Mouse (Mus musculus): ENCODE measurements around the gene Hmgb2.

Hmgb2 gene

GRCm38 (mm10) chr8:57552102-57553032 lies 40.7 kb downstream of the Hmgb2 start:
- DNase-seq (ENCODE audit: low spot score), result no peak

GRCm38 (mm10) chr8:57560926-57561325 lies 49.2 kb downstream of the Hmgb2 start:
- no peak for DNase-seq (ENCODE audit: low spot score)

DNA sequence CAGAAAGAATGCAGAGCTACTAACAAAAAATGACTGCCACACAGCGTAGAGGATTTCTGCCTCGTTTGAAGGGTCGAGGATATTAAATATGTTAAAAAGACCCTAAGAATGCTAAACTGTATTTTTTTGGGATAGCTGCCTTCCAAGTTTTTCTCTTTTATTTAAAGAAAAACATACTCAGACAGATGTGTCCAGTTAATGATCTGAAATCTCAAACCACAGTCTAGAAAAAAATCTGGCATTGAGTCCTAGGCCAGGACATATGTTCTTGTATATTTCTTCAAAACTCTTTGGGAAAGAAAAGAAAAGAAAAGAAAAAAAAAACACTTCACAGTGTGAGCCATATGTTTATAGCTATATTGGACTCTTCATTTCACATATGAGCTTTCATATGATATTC lies 51.0 kb downstream of the Hmgb2 start:
- DNase-seq (ENCODE audit: low spot score), result no peak

DNA sequence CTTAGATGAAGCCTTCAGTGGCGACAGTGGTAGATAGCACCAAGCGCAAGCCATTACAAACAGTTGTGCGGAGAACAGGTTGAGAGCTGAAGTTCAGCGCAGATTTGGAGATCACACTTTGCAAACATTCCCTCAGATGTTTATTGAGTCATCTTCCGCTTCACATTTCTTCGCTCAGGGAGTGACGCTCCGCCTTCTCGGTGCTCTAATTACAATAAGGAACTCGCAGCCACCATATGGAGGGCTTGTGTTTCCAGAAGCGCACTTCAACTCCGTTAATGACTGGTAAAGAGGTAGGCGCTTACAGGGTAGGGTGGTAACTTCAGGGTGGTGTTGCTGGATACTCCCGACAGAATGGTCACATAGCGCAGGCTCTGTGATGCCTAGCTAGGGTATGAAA lies 52.0 kb downstream of the Hmgb2 start:
- no peak for DNase-seq (ENCODE audit: low spot score)

DNA sequence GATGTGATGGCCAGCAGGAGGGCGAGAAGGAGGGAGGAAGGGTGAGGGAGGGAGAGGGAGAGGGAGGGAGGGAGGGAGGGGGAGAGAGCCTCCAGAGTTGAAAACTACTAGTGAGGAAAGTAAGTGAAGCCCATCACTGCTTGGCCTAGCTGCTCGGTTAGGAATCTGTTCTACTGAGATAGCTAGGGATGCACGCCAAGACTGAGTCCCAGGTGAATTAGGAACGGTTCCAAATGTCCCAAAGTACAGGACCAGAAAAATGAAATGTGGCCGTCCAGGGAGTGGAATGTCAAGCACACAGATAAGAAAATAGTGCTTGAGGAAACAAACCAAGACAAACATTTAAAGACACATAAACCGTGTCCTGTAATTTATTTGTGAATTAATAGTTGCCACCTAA lies 53.3 kb downstream of the Hmgb2 start:
- DNase-seq (ENCODE audit: low spot score), result no peak

All from ovary, postnatal 36 days (tissue).